Mouse (Mus musculus) hindbrain, postnatal 0 days (tissue): ENCODE measurements at regions not wholly inside any gene's neighbourhood (a gene's known extent, or its start where the extent isn't known, plus 50 kb on each side); places are given as distances from the start of the nearest gene placed in this dataset.

Experiments used
- ATAC-seq: fragments of 200-750 bp; cut with Nextera tagmentation; 2 replicates; pipeline ENCODE4 v1.8.0; 2017; ENCODE audit warnings: mild to moderate bottlenecking, moderate TSS enrichment, moderate library complexity
- DNase-seq: peaks from one replicate; pipeline ENCODE4 v3.0.0-alpha.2; 2015; ENCODE audit warnings: low spot score
- H3K27ac ChIP-seq: fragments of 300-500 bp; sonication (generic); 2 replicates; pipeline ENCODE4 v1.5.1; 2014; ENCODE audit warnings: mild to moderate bottlenecking
- H3K27me3 ChIP-seq: fragments of 300-500 bp; sonication (generic); 2 replicates; pipeline ENCODE4 v1.6.1; 2014; ENCODE audit warnings: low read length, mixed read lengths; ENCODE audit not compliant: insufficient read depth
- H3K36me3 ChIP-seq: fragments of 300-500 bp; sonication (generic); 2 replicates; pipeline ENCODE4 v1.6.1; 2014; ENCODE audit warnings: low read length, mixed read lengths; ENCODE audit not compliant: insufficient read depth
- H3K4me1 ChIP-seq: fragments of 300-500 bp; sonication (generic); 2 replicates; pipeline ENCODE4 v1.6.1; 2014; ENCODE audit warnings: antibody characterized with exemption, low read length, mixed read lengths; ENCODE audit not compliant: insufficient read depth
- H3K4me2 ChIP-seq: fragments of 300-500 bp; sonication (generic); 2 replicates; pipeline ENCODE4 v1.6.1; 2014; ENCODE audit warnings: low read depth, mild to moderate bottlenecking, low read length, moderate library complexity, mixed read lengths
- H3K4me3 ChIP-seq: fragments of 300-500 bp; sonication (generic); 2 replicates; pipeline ENCODE4 v1.5.1; 2014; ENCODE audit warnings: low read length
- H3K9ac ChIP-seq: fragments of 300-500 bp; sonication (generic); replicated peaks from 2 replicates; pipeline ENCODE4 v1.6.1; 2014; ENCODE audit warnings: mild to moderate bottlenecking, low read length, moderate library complexity, mixed read lengths
- H3K9me3 ChIP-seq: fragments of 300-500 bp; sonication (generic); 2 replicates; pipeline ENCODE4 v1.6.1; 2016; ENCODE audit warnings: low read length, mixed read lengths
- CTCF ChIP-seq: IDR thresholded peaks from 2 replicates; pipeline ENCODE4 v1.5.1; 2016; ENCODE audit warnings: antibody characterized with exemption, control low read depth, low read depth
- WGBS: fragments of 180-500 bp; shearing (Covaris S2); extraction: QIAGEN DNeasy Blood & Tissue Kit; methylation state at CpG from one replicate; pipeline ENCODE4 v1.1.7; 2014; 5-methylcytosine and 5-hydroxymethylcytosine counted together

GRCm38 (mm10) chr2:116807207-116807606 lies 71.3 kb upstream of the Tmco5 start:
- ATAC-seq (no peak), DNase-seq (no peak)
- no peaks in the 10 kb centered on the region for H3K4me1 ChIP-seq
- no peak overlapping the region for H3K27ac ChIP-seq
- H3K36me3 ChIP-seq, result no peaks in the 10 kb centered on the region
- no peaks in the 10 kb centered on the region for H3K9me3 ChIP-seq
- 75% methylated on average over 3 of the region's 3 CpGs for WGBS
- no peaks in the 10 kb centered on the region for H3K27me3 ChIP-seq
- H3K4me3 ChIP-seq, result no peak overlapping the region
- no peak overlapping the region for H3K9ac ChIP-seq
- no peak for TF ChIP-seq CTCF
- no peak overlapping the region for H3K4me2 ChIP-seq

GRCm38 (mm10) chr2:116807636-116808035 lies 70.9 kb upstream of the Tmco5 start:
- TF ChIP-seq CTCF, result no peak
- DNase-seq, result no peak

GRCm38 (mm10) chr2:116808113-116808512 lies 70.4 kb upstream of the Tmco5 start:
- no peak overlapping the region for H3K4me3 ChIP-seq
- no peaks in the 10 kb centered on the region for H3K36me3 ChIP-seq
- ATAC-seq (no peak), DNase-seq (no peak)
- H3K27ac ChIP-seq, result no peak overlapping the region
- H3K27me3 ChIP-seq, result no peaks in the 10 kb centered on the region
- H3K9me3 ChIP-seq, result no peaks in the 10 kb centered on the region
- WGBS, result 70% methylated on average over 6 of the region's 6 CpGs
- 0 out of 2 replicates have a peak, but pooled peaks cover 4% of the 10 kb centered on the region for H3K4me1 ChIP-seq
- H3K4me2 ChIP-seq, result no peak overlapping the region
- H3K9ac ChIP-seq, result no peak overlapping the region
- no peak for TF ChIP-seq CTCF

More at GRCm38 (mm10) chr2:116807636-116808035, 70.9 kb upstream of the Tmco5 start:
- Histone ChIP-seq H3K27me3 (no peaks in the 10 kb centered on the region), H3K4me3 (no peak overlapping the region), H3K4me2 (no peak overlapping the region), H3K9me3 (no peaks in the 10 kb centered on the region), H3K9ac (no peak overlapping the region), H3K4me1 (no peaks in the 10 kb centered on the region), H3K36me3 (no peaks in the 10 kb centered on the region), H3K27ac (no peak overlapping the region)
- 67% methylated on average over 7 of the region's 7 CpGs for WGBS
- no peak for ATAC-seq

GRCm38 (mm10) chr2:116808554-116808953 lies 69.9 kb upstream of the Tmco5 start:
- 84% methylated on average over 8 of the region's 8 CpGs for WGBS
- TF ChIP-seq CTCF, result no peak
- Histone ChIP-seq H3K9me3 (no peaks in the 10 kb centered on the region), H3K27me3 (no peaks in the 10 kb centered on the region), H3K27ac (no peak overlapping the region), H3K4me3 (no peak overlapping the region), H3K9ac (no peak overlapping the region), H3K36me3 (no peaks in the 10 kb centered on the region), H3K4me1 (0 out of 2 replicates have a peak, but pooled peaks cover 8% of the 10 kb centered on the region), H3K4me2 (no peak overlapping the region)
- no peak for ATAC-seq
- DNase-seq, result no peak

- no peak overlapping the region for H3K9ac ChIP-seq
- no peak overlapping the region for H3K4me3 ChIP-seq
- no peaks in the 10 kb centered on the region for H3K9me3 ChIP-seq
- no peaks in the 10 kb centered on the region for H3K36me3 ChIP-seq
- WGBS, result 97% methylated on average over 16 of the region's 16 CpGs
- H3K27ac ChIP-seq, result no peak overlapping the region
- 0 out of 2 replicates have a peak, but pooled peaks cover 8% of the 10 kb centered on the region for H3K4me1 ChIP-seq
- H3K4me2 ChIP-seq, result no peak overlapping the region
- no peak for TF ChIP-seq CTCF
- no peaks in the 10 kb centered on the region for H3K27me3 ChIP-seq
- ATAC-seq (no peak), DNase-seq (no peak)
These were observed 68.4 kb upstream of the Tmco5 start for GRCm38 (mm10) chr2:116810116-116810515.

- Histone ChIP-seq H3K27ac (no peak overlapping the region), H3K27me3 (no peaks in the 10 kb centered on the region), H3K9me3 (no peaks in the 10 kb centered on the region), H3K9ac (no peak overlapping the region), H3K4me2 (peak overlapping the region; percentile 23; the same call in 1 of the 2 replicates), H3K36me3 (no peaks in the 10 kb centered on the region), H3K4me3 (no peak overlapping the region), H3K4me1 (0 out of 2 replicates have a peak, but pooled peaks cover 8% of the 10 kb centered on the region)
- ATAC-seq (no peak), DNase-seq (peak; percentile 46)
- 37% methylated on average over 13 of the region's 13 CpGs for WGBS
- no peak for TF ChIP-seq CTCF
These were observed 65.5 kb upstream of the Tmco5 start for GRCm38 (mm10) chr2:116812869-116813558.

- Histone ChIP-seq H3K9ac (no peak overlapping the region), H3K27ac (no peak overlapping the region), H3K36me3 (no peaks in the 10 kb centered on the region), H3K9me3 (no peaks in the 10 kb centered on the region), H3K4me2 (peak overlapping the region; percentile 23; the same call in 1 of the 2 replicates), H3K4me3 (no peak overlapping the region), H3K27me3 (no peaks in the 10 kb centered on the region), H3K4me1 (0 out of 2 replicates have a peak, but pooled peaks cover 8% of the 10 kb centered on the region)
- no peak for TF ChIP-seq CTCF
- 58% methylated on average over 5 of the region's 5 CpGs for WGBS
- ATAC-seq, result no peak
- DNase-seq, result no peak
These were observed 65.0 kb upstream of the Tmco5 start for GRCm38 (mm10) chr2:116813559-116813895.
